Mouse (Mus musculus): ENCODE data around the gene Cox20.

DNA sequence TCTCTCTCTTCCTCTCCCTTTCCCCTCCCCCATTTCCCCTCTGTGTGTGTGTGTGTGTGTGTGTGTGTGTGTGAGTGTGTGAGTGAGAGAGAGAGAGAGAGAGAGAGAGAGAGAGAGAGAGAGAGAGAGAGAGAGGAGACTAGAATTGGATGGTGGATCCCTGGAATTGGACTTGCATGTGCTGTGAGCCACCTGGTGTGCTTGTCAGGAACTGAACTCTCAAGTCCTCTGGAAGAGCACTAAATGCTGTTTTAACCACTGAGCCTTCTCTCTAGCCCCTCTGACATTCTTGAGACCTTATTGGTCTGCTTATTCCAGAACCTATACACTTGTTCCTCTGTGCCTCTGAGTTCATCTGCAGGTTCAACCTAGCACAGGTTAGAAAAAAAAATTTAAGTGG is 32.7 kb downstream of the Cox20 start:
- TF ChIP-seq EP300 (IDR thresholded peaks at IDR 0.05; ENCODE audit: insufficient read depth, low read depth, low read length) (no peak), POLR2A (IDR thresholded peaks at IDR 0.05; ENCODE audit: insufficient read depth, low read length) (no peak), CTCF (IDR thresholded peaks at IDR 0.05; ENCODE audit: low read depth, low read length) (no peak)

Data from ES-Bruce4 (cell line).